Mouse (Mus musculus) spleen, adult 2 months (tissue): Measurements from ENCODE around the gene Gm39566.

Source experiments
- CTCF ChIP-seq: fragments of 200-500 bp; IDR thresholded peaks from 2 replicates; pipeline ENCODE4 v1.5.1; 2011; ENCODE audit warnings: mild to moderate bottlenecking, inconsistent platforms; ENCODE audit not compliant: insufficient read depth, insufficient read length, insufficient replicate concordance; ENCODE audit errors: extremely low read depth
- POLR2A ChIP-seq: fragments of 200-500 bp; IDR thresholded peaks from 2 replicates; pipeline ENCODE4 v1.6.1; 2011; ENCODE audit warnings: low read depth, low read length, inconsistent platforms

DNA sequence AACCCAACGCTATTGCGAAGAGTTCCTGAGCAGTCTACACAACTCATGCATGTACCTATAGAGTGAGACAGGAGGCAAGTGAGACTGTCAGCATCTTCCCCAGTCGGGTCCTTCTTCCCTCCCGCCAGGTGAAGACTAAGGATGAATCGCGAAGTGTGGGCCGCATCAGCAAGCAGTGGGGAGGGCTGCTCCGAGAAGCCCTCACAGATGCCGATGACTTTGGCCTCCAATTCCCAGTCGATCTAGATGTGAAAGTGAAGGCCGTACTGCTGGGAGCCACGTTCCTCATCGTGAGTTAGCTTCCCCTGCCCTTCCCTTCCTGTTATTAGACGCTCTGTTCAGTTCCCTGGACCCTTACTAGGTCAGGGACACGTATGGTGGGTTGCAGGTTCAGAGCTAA is 34.8 kb upstream of the Gm39566 start:
- no peak for TF ChIP-seq CTCF
- no peak for TF ChIP-seq POLR2A
